Mouse (Mus musculus) C2C12 (cell line): ENCODE results near the gene Pycr2.
"Not testable (repeated sequence)": the region's sequence is repeated elsewhere in the genome, so short reads cannot be mapped to it uniquely, and the experiment has no call there.

Source experiments
- CEBPB ChIP-seq: IDR thresholded peaks from one replicate; pipeline ENCODE4 v1.6.1; 2011; ENCODE audit warnings: low read depth, mild to moderate bottlenecking, control low read depth, moderate library complexity
- CTCF ChIP-seq: IDR thresholded peaks from one replicate; pipeline ENCODE4 v1.5.1; 2011; ENCODE audit not compliant: control insufficient read depth, insufficient read depth, insufficient read length
- MAX ChIP-seq: IDR thresholded peaks from one replicate; pipeline ENCODE4 v1.6.1; 2011; ENCODE audit warnings: mild to moderate bottlenecking, control low read depth
- MYOD1 ChIP-seq: IDR thresholded peaks from one replicate; pipeline ENCODE4 v1.6.1; 2011; ENCODE audit warnings: low read depth; ENCODE audit not compliant: control insufficient read depth, insufficient read length
- MYOG ChIP-seq: IDR thresholded peaks from one replicate; pipeline ENCODE4 v1.6.1; 2011; ENCODE audit not compliant: control insufficient read depth, insufficient read length; ENCODE audit errors: extremely low read depth
- USF1 ChIP-seq: IDR thresholded peaks from one replicate; pipeline ENCODE4 v1.6.1; 2011; ENCODE audit warnings: low read depth, mild to moderate bottlenecking, control low read depth, moderate library complexity

DNA sequence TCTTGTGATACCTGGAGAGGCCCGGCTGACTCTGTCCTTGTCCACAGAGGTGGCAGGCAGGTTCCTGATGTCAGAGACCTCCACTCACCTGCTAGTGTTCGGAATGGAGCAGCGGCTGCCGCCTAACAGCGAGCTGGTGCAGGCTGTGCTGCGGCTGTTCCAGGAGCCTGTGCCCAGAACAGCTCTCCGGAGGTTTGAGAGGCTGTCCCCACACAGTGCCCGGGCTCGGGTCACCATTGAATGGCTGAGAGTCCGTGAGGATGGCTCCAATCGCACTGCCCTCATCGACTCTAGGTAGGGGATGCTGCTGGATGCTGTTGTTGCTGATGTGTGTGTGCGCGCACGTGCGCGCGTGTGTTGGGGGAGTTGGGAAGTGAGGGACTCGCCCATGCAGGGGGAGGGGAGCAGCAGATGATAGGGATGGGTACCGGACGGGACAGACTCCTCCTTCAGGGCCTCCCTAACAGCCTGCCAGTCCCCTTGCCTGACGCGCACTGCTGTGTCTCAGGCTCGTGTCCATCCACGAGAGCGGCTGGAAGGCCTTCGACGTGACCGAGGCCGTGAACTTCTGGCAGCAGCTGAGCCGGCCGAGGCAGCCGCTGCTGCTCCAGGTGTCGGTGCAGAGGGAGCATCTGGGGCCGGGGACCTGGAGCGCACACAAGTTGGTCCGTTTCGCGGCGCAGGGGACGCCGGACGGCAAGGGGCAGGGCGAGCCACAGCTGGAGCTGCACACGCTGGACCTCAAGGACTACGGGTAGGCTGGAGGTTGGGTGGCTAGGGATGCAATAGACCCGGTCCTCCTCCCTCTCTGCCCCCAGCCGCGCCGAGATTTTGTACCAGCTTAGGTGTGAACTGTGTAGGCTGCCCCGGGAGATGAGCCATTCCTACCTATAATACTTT, 9.8 kb upstream of the Pycr2 start:
- TF ChIP-seq USF1, CTCF, CEBPB, MAX, MYOD1, MYOG: not testable (repeated sequence)
